Mouse (Mus musculus) midbrain, postnatal 0 days (tissue): ENCODE results near the gene Sncb. TPM values are rescaled to one million over a fixed set of nuclear protein-coding genes. Genes with fewer than 3 reads are reported as not detected.

ENCODE experiments used
- ATAC-seq: fragments of 200-750 bp; cut with Nextera tagmentation; 2 replicates; pipeline ENCODE4 v1.8.0; 2017; ENCODE audit warnings: moderate number of reproducible peaks, mild to moderate bottlenecking, moderate TSS enrichment, moderate library complexity; ENCODE audit not compliant: low FRiP score
- DNase-seq: peaks from one replicate; pipeline ENCODE4 v3.0.0-alpha.2; 2015; ENCODE audit warnings: low spot score
- H3K27ac ChIP-seq: fragments of 300-500 bp; sonication (generic); 2 replicates; pipeline ENCODE4 v1.5.1; 2014; ENCODE audit warnings: low read depth, mild to moderate bottlenecking, low read length, mixed read lengths
- H3K27me3 ChIP-seq: fragments of 300-500 bp; sonication (generic); 2 replicates; pipeline ENCODE4 v1.6.1; 2014; ENCODE audit warnings: low read length, control low read depth, mixed read lengths; ENCODE audit not compliant: insufficient read depth
- H3K36me3 ChIP-seq: fragments of 300-500 bp; sonication (generic); 2 replicates; pipeline ENCODE4 v1.6.1; 2014; ENCODE audit warnings: low read length, control low read depth, mixed read lengths; ENCODE audit not compliant: insufficient read depth
- H3K4me1 ChIP-seq: fragments of 300-500 bp; sonication (generic); 2 replicates; pipeline ENCODE4 v1.6.1; 2014; ENCODE audit warnings: mild to moderate bottlenecking, control low read depth, antibody characterized with exemption, low read length, mixed read lengths; ENCODE audit not compliant: insufficient read depth
- H3K4me2 ChIP-seq: fragments of 300-500 bp; sonication (generic); 2 replicates; pipeline ENCODE4 v1.6.1; 2014; ENCODE audit warnings: low read depth, mild to moderate bottlenecking, low read length, mixed read lengths; ENCODE audit not compliant: poor library complexity, severe bottlenecking
- H3K4me3 ChIP-seq: fragments of 300-500 bp; sonication (generic); 2 replicates; pipeline ENCODE4 v1.5.1; 2014; ENCODE audit warnings: low read depth, mild to moderate bottlenecking, low read length, moderate library complexity
- H3K9ac ChIP-seq: fragments of 300-500 bp; sonication (generic); replicated peaks from 2 replicates; pipeline ENCODE4 v1.6.1; 2014; ENCODE audit warnings: mild to moderate bottlenecking, low read length, moderate library complexity, mixed read lengths; ENCODE audit not compliant: poor library complexity, severe bottlenecking
- H3K9me3 ChIP-seq: fragments of 300-500 bp; sonication (generic); 2 replicates; pipeline ENCODE4 v1.6.1; 2016; ENCODE audit warnings: low read length, control low read depth
- CTCF ChIP-seq: IDR thresholded peaks from 2 replicates; pipeline ENCODE4 v1.5.1; 2016; ENCODE audit warnings: antibody characterized with exemption, mild to moderate bottlenecking
- WGBS: fragments of 180-500 bp; shearing (Covaris S2); extraction: QIAGEN DNeasy Blood & Tissue Kit; methylation state at CpG from one replicate; pipeline ENCODE4 v1.1.7; 2014; 5-methylcytosine and 5-hydroxymethylcytosine counted together
- polyA plus RNA-seq: library from polyadenylated mRNA; unstranded; fragments of >200 nt; fragmentation: Nextera tagmentation; extraction: Ambion mirVana; gene quantifications from 2 replicates; pipeline ENCODE4 v1.2.1, GENCODE M21; 2015
- total RNA-seq: library from RNA; depleted of rRNA; stranded (reverse); fragments of >200 nt; gene quantifications from 2 replicates; pipeline ENCODE4 v1.2.3, GENCODE M21; 2014; rRNA removed

Sncb gene
- total and polyA plus RNA-seq, 2 experiments from 2014 or later: 90.6 to 213 TPM

DNA sequence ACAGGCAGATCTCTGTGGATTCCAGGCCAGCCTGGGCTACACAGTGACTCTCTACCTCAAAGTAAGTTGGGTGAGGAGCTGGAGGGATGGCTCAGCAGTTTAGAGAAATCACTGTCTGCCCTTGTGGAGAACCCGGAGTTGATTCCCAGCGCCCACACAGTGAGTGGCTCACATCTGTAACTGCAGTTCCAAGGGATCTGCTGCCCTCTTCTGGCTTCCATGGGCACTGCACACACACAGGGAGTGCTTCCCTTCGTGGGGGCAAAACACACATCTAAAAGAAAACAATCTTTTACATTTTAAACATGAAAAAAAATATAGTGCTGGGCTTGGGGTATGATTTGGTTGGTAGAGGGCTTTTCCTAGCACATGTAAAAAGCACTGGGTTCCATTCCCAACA is 43.3 kb downstream of the Sncb start:
- Histone ChIP-seq H3K9ac (no peak overlapping the region), H3K4me1 (no peaks in the 10 kb centered on the region), H3K4me3 (no peak overlapping the region), H3K4me2 (no peak overlapping the region), H3K27ac (no peak overlapping the region), H3K36me3 (no peaks in the 10 kb centered on the region), H3K27me3 (no peaks in the 10 kb centered on the region), H3K9me3 (no peaks in the 10 kb centered on the region)
- 0 out of 2 replicates have a peak, but pooled peaks have one; percentile 12 for TF ChIP-seq CTCF
- DNase-seq (no peak), ATAC-seq (no peak)
- 95% methylated on average over 3 of the region's 3 CpGs for WGBS

DNA sequence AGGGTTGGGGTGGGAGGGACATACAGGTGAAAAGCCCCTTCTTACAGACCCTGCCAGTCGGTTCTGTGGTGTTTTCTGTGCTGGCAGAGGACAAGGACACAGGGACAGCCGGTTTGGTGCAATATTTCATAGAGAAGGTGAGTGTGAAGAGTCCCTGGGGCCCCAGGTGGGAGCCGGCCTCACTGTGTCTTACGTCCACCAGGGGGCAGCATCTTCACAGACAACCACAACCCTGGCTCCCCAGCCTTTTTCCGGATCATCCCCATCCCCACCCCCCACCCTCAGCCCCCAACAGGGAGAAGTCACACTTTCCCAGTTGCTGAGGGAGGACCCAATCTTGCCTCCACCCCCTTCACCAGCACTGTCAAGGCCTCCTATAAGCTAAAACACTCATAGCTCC is 49.5 kb downstream of the Sncb start:
- Histone ChIP-seq H3K27ac (no peak overlapping the region), H3K36me3 (no peaks in the 10 kb centered on the region), H3K9me3 (no peaks in the 10 kb centered on the region), H3K27me3 (no peaks in the 10 kb centered on the region), H3K9ac (no peak overlapping the region), H3K4me2 (no peak overlapping the region), H3K4me3 (no peak overlapping the region), H3K4me1 (no peaks in the 10 kb centered on the region)
- ATAC-seq (no peak), DNase-seq (peak; percentile 62)
- 4% methylated on average over 5 of the region's 5 CpGs for WGBS
- peak; percentile 70 for TF ChIP-seq CTCF

DNA sequence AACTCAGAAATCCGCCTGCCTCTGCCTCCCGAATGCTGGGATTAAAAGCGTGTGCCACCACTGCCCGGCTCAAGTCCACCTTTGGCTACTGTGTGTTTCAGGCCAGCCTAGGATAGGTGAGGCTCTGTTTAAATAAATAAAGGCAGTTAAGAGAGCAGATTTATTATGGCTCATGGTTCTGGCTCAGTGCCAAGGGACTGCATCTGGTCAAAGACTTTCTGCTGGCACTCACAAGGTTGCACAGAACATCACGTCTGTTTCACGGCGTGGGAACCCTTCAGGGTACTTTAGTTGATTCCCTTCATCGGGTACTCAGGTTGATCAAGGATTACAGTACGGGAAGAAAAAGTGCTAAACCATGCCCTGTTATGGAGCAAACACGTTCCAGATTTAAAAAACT is 51.4 kb downstream of the Sncb start:
- no peak overlapping the region for H3K4me3 ChIP-seq
- no peaks in the 10 kb centered on the region for H3K36me3 ChIP-seq
- DNase-seq (peak; percentile 38), ATAC-seq (no peak)
- H3K4me2 ChIP-seq: no peak overlapping the region
- no peaks in the 10 kb centered on the region for H3K27me3 ChIP-seq
- H3K9me3 ChIP-seq: no peaks in the 10 kb centered on the region
- H3K9ac ChIP-seq: no peak overlapping the region
- no peak overlapping the region for H3K27ac ChIP-seq
- H3K4me1 ChIP-seq: no peaks in the 10 kb centered on the region
- 76% methylated on average over 10 of the region's 10 CpGs for WGBS
- no peak for TF ChIP-seq CTCF

DNA sequence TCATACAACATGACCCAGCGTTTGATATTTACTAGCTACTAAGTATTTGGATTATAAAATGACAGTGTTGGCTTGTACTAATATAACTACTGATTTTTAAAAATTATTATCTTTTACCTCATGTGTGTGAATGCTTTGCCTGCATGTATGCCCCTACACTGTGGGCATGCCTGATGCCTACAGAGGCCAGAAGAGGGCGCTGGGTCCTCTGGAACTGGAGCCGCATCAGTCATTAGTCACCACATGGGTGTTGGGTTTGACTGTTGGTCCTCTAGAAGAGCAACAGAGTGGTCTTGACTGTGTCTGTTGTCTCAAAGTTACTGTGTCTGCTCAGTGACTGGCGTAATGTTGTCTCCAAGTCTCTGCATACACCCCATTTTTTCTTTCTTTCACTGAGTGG is 52.0 kb downstream of the Sncb start:
- H3K36me3 ChIP-seq: no peaks in the 10 kb centered on the region
- peak; percentile 48; the same call in 1 of the 2 replicates for TF ChIP-seq CTCF
- ATAC-seq: no peak
- H3K27ac ChIP-seq: no peak overlapping the region
- 46% methylated on average over 4 of the region's 4 CpGs for WGBS
- no peak overlapping the region for H3K4me3 ChIP-seq
- H3K4me1 ChIP-seq: no peaks in the 10 kb centered on the region
- DNase-seq: no peak
- no peak overlapping the region for H3K4me2 ChIP-seq
- no peaks in the 10 kb centered on the region for H3K9me3 ChIP-seq
- no peak overlapping the region for H3K9ac ChIP-seq
- no peaks in the 10 kb centered on the region for H3K27me3 ChIP-seq

DNA sequence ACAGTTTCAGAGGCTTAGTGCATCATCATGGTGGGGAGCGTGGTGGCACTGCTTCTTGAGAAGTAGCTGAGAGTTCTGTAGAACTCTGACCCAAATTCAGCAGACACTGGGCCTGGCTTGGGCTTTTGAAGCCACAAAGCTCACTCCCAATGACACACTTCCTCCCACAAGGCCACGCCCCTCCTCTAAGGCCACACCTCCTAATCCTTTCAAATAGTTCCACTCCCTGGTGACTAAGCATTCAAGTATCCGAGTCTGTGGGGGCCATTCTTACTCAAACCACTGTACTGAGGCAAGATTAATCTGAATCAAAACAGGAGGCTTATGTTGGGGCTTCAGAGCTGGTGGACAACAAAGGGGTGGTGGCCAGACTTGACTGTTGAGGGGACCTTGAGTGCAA is 55.5 kb downstream of the Sncb start:
- ATAC-seq (no peak), DNase-seq (no peak)
- Histone ChIP-seq H3K4me1 (no peaks in the 10 kb centered on the region), H3K9me3 (no peaks in the 10 kb centered on the region), H3K4me2 (no peak overlapping the region), H3K27me3 (no peaks in the 10 kb centered on the region), H3K9ac (no peak overlapping the region), H3K36me3 (no peaks in the 10 kb centered on the region), H3K4me3 (no peak overlapping the region), H3K27ac (no peak overlapping the region)
- TF ChIP-seq CTCF: no peak
- WGBS: 79% methylated on average over 3 of the region's 3 CpGs

Other genes with a start within 250 kb of the Sncb start
- gene 4833439L19Rik, start 201.2 kb downstream of the Sncb start, total RNA-seq: 205 and 230 TPM in 2 replicates
- gene 4833439L19Rik, start 201.2 kb downstream of the Sncb start, polyA plus RNA-seq: 240 and 248 TPM in 2 replicates
- gene Arl10, start 191.6 kb downstream of the Sncb start, total RNA-seq: 161 and 171 TPM in 2 replicates
- gene Arl10, start 191.6 kb downstream of the Sncb start, polyA plus RNA-seq: 79.2 and 80.2 TPM in 2 replicates
- 26.7 TPM in 2 replicates for gene Nop16, start 176.5 kb downstream of the Sncb start, total RNA-seq
- gene Nop16, start 176.5 kb downstream of the Sncb start, polyA plus RNA-seq: 53.8 and 54.1 TPM in 2 replicates
- 110 and 203 TPM in 2 replicates for gene Higd2a, start 176.4 kb downstream of the Sncb start, total RNA-seq
- 327 and 330 TPM in 2 replicates for gene Higd2a, start 176.4 kb downstream of the Sncb start, polyA plus RNA-seq
- 243 and 256 TPM in 2 replicates for gene Cltb, start 155.3 kb downstream of the Sncb start, total RNA-seq
- 326 and 328 TPM in 2 replicates for gene Cltb, start 155.3 kb downstream of the Sncb start, polyA plus RNA-seq
- 49.3 and 57.9 TPM in 2 replicates for gene Faf2, start 144.8 kb downstream of the Sncb start, total RNA-seq
- 53.0 and 56.4 TPM in 2 replicates for gene Faf2, start 144.8 kb downstream of the Sncb start, polyA plus RNA-seq
- 67.6 and 71.2 TPM in 2 replicates for gene Rnf44, start 72.7 kb downstream of the Sncb start, total RNA-seq
- 51.7 and 52.0 TPM in 2 replicates for gene Rnf44, start 72.7 kb downstream of the Sncb start, polyA plus RNA-seq
- 0.33 and 0.52 TPM in 2 replicates for gene Cdhr2, start 65.1 kb downstream of the Sncb start, total RNA-seq
- gene Cdhr2, start 65.1 kb downstream of the Sncb start, polyA plus RNA-seq: 0.65 and 0.84 TPM in 2 replicates
- gene Gprin1, start 16.7 kb downstream of the Sncb start, total RNA-seq: 167 and 170 TPM in 2 replicates
- 21.7 and 23.0 TPM in 2 replicates for gene Gprin1, start 16.7 kb downstream of the Sncb start, polyA plus RNA-seq
- gene Eif4e1b, start 17.4 kb upstream of the Sncb start, total RNA-seq: not detected in 2 replicates
- gene Eif4e1b, start 17.4 kb upstream of the Sncb start, polyA plus RNA-seq: not detected in 2 replicates
- 43.4 and 58.1 TPM in 2 replicates for gene Tspan17, start 22.8 kb upstream of the Sncb start, total RNA-seq
- gene Tspan17, start 22.8 kb upstream of the Sncb start, polyA plus RNA-seq: 100 and 115 TPM in 2 replicates
- gene Unc5a, start 182.8 kb upstream of the Sncb start, total RNA-seq: 24.2 and 29.0 TPM in 2 replicates
- 12.7 and 14.3 TPM in 2 replicates for gene Unc5a, start 182.8 kb upstream of the Sncb start, polyA plus RNA-seq